Mouse (Mus musculus) kidney, embryonic 14.5 days (tissue): Measurements from ENCODE around the gene Mpp3. TPM values are rescaled to one million over a fixed set of nuclear protein-coding genes. Genes with fewer than 3 reads are reported as not detected.

ENCODE experiments used
- ATAC-seq: fragments of 200-750 bp; cut with Nextera tagmentation; 2 replicates; pipeline ENCODE4 v1.8.0; 2017; ENCODE audit warnings: moderate number of reproducible peaks, mild to moderate bottlenecking, moderate TSS enrichment, moderate library complexity; ENCODE audit not compliant: low FRiP score, low TSS enrichment
- H3K27ac ChIP-seq: fragments of 300-500 bp; sonication (generic); 2 replicates; pipeline ENCODE4 v1.5.1; 2014; ENCODE audit warnings: low read depth, mild to moderate bottlenecking, low read length, moderate library complexity, mixed read lengths
- H3K27me3 ChIP-seq: fragments of 300-500 bp; sonication (generic); 2 replicates; pipeline ENCODE4 v1.6.1; 2014; ENCODE audit warnings: mild to moderate bottlenecking, low read length; ENCODE audit not compliant: control insufficient read depth, insufficient read depth
- H3K36me3 ChIP-seq: fragments of 300-500 bp; sonication (generic); 2 replicates; pipeline ENCODE4 v1.6.1; 2014; ENCODE audit warnings: low read length, mixed read lengths; ENCODE audit not compliant: control insufficient read depth, insufficient read depth
- H3K4me1 ChIP-seq: fragments of 300-500 bp; sonication (generic); 2 replicates; pipeline ENCODE4 v1.6.1; 2014; ENCODE audit warnings: low read length, mixed read lengths; ENCODE audit not compliant: control insufficient read depth, insufficient read depth
- H3K4me2 ChIP-seq: fragments of 300-500 bp; sonication (generic); replicated peaks from 2 replicates; pipeline ENCODE4 v1.6.1; 2014; ENCODE audit warnings: low read depth, mild to moderate bottlenecking, low read length
- H3K4me3 ChIP-seq: fragments of 300-500 bp; sonication (generic); 2 replicates; pipeline ENCODE4 v1.5.1; 2014; ENCODE audit warnings: mild to moderate bottlenecking, low read length
- H3K9ac ChIP-seq: fragments of 300-500 bp; sonication (generic); 2 replicates; pipeline ENCODE4 v1.6.1; 2014; ENCODE audit warnings: low read depth, mild to moderate bottlenecking, low read length, moderate library complexity
- H3K9me3 ChIP-seq: fragments of 300-500 bp; sonication (generic); 2 replicates; pipeline ENCODE4 v1.6.1; 2016; ENCODE audit warnings: low read length; ENCODE audit not compliant: control insufficient read depth
- WGBS: fragments of 180-500 bp; shearing (Covaris S2); extraction: QIAGEN DNeasy Blood & Tissue Kit; methylation state at CpG from one replicate; pipeline ENCODE4 v1.1.7; 2014; 5-methylcytosine and 5-hydroxymethylcytosine counted together
- polyA plus RNA-seq: library from polyadenylated mRNA; unstranded; fragments of >200 nt; fragmentation: Nextera tagmentation; extraction: Ambion mirVana; gene quantifications from 2 replicates; pipeline ENCODE4 v1.2.1, GENCODE M21; 2014

Gene Mpp3
- polyA plus RNA-seq, 1 experiment from 2014 or later, result 8.4 TPM

DNA sequence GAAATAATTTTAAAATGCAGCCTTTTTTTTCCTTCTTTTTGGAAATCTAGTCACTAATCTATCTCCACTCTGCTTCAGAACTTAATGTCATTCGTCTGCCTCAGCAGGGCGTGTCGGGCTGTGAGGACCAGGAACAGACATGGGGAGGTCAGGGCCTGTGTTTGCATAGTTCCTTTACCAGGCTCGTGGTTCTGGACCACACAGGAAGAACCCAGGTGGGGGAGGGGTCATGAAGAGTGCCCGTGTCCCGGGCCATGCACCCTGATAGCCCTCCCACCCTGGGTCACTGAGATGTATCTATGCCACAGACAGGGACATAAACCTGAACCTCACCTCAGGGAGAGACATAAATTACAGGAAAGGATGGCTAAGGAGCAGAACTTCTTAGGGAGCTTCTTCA, 54.1 kb downstream of the Mpp3 start:
- no peak overlapping the region for H3K9ac ChIP-seq
- H3K4me3 ChIP-seq, result no peak overlapping the region

DNA sequence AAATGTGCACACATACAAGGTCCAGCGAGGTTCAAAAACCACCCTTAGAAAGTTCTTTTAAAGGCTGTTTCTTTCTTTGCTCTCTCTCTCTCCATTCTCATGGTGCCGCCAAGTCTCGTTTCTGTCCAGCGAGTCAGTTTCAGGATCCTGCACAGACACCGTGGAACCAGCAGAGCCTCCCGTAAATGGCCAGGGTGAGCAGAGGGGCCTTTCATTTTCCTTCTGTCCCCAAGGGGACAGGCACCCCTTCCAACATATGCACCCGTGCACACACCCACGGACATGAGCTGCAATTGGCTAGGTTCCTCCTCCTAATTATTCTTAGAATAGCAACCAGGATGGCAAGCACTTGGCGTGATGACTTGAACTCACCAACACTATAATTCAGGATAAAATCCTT, 54.8 kb downstream of the Mpp3 start:
- Histone ChIP-seq H3K4me3 (no peak overlapping the region), H3K9ac (no peak overlapping the region), H3K9me3 (peaks cover 2% of the 10 kb centered on the region; the same call in 1 of the 2 replicates), H3K4me2 (no peak overlapping the region), H3K4me1 (peaks cover 14% of the 10 kb centered on the region), H3K27me3 (no peaks in the 10 kb centered on the region), H3K27ac (no peak overlapping the region), H3K36me3 (no peaks in the 10 kb centered on the region; the same call in 1 of the 2 replicates)
- WGBS, result 73% methylated on average over 9 of the region's 9 CpGs
- no peak for ATAC-seq

More for the DNA sequence above, 54.1 kb downstream of the Mpp3 start:
- no peak overlapping the region for H3K4me2 ChIP-seq
- no peak overlapping the region for H3K27ac ChIP-seq
- peaks cover 2% of the 10 kb centered on the region; the same call in 1 of the 2 replicates for H3K9me3 ChIP-seq
- no peaks in the 10 kb centered on the region; the same call in 1 of the 2 replicates for H3K36me3 ChIP-seq
- ATAC-seq, result no peak
- H3K4me1 ChIP-seq, result 0 out of 2 replicates have a peak, but pooled peaks cover 13% of the 10 kb centered on the region
- 32% methylated on average over 6 of the region's 6 CpGs for WGBS
- no peaks in the 10 kb centered on the region for H3K27me3 ChIP-seq

DNA sequence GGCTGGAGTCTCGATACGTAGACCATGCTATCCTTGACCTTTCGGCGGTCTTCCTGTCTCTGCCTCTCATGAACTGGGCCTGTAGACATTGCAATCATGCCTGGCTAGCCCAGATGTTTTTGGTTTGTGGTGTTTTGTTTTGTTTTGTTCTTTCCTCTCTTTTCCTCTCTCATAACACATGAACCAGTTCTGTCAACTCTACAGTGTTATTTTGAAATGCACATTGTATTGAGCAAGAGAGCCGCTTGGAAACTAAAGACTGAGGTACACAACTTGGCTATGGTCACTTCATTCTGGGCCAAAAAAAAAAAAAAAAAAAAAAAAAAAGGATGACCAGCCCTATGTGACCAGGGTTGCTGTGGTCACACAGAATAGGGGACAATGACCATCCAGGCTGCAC, 55.6 kb downstream of the Mpp3 start:
- ATAC-seq, result no peak
- no peaks in the 10 kb centered on the region; the same call in 1 of the 2 replicates for H3K36me3 ChIP-seq
- no peak overlapping the region for H3K27ac ChIP-seq
- peaks cover 12% of the 10 kb centered on the region for H3K4me1 ChIP-seq
- H3K9me3 ChIP-seq, result peaks cover 2% of the 10 kb centered on the region; the same call in 1 of the 2 replicates
- no peaks in the 10 kb centered on the region for H3K27me3 ChIP-seq
- H3K4me2 ChIP-seq, result no peak overlapping the region
- H3K9ac ChIP-seq, result no peak overlapping the region
- H3K4me3 ChIP-seq, result no peak overlapping the region
- WGBS, result 91% methylated on average over 5 of the region's 5 CpGs

DNA sequence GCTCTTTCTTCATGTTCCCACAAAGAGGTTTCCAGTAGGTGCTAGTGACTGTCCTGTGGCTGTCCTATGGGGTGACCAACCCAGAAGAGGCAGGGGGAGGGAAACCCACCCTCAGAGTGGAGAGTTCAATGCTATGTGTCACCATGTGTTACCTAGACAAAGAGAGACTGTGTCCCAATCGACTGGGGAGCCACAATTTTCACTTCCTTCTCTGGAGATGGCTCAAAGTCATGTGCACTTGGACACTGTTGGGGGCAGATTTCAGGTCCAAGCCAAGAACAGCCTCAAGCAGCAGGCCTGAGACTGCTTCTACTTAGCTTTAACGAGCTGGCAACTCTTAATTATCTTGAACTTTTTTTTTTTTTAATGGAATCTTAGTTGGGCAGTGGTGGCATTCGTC, 56.2 kb downstream of the Mpp3 start:
- Histone ChIP-seq H3K9me3 (peaks cover 2% of the 10 kb centered on the region; the same call in 1 of the 2 replicates), H3K4me2 (no peak overlapping the region)

DNA sequence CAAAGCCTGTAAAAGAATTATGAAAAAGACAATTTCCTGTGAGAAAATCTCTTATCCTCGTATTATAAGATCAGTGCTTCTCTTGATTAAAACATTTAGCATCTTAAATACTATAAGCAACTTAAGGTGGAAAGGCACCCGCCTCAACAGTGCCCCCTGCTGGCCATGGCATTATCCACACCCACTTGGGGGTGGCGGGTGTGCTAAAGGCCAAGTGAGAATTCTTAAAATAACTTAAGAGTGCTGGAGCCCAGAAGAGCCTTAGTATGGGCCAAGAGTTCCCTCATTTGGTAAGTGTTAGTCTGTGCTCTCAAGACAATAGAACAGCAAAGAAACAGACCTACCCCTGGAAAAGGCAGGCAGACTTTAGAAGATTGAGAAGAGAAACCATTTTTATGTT, 56.9 kb downstream of the Mpp3 start:
- peaks cover 4% of the 10 kb centered on the region; the same call in 1 of the 2 replicates for H3K27me3 ChIP-seq
- H3K36me3 ChIP-seq, result no peaks in the 10 kb centered on the region; the same call in 1 of the 2 replicates
- H3K4me1 ChIP-seq, result peaks cover 23% of the 10 kb centered on the region
- H3K4me3 ChIP-seq, result no peak overlapping the region
- H3K9ac ChIP-seq, result no peak overlapping the region
- no peak for ATAC-seq
- H3K27ac ChIP-seq, result no peak overlapping the region
- no peaks in the 10 kb centered on the region for H3K9me3 ChIP-seq
- 57% methylated on average over 3 of the region's 3 CpGs for WGBS
- no peak overlapping the region for H3K4me2 ChIP-seq

More for the DNA sequence above, 56.2 kb downstream of the Mpp3 start:
- no peak overlapping the region for H3K27ac ChIP-seq
- H3K9ac ChIP-seq, result no peak overlapping the region
- no peak overlapping the region for H3K4me3 ChIP-seq
- no peaks in the 10 kb centered on the region for H3K27me3 ChIP-seq
- no peak for ATAC-seq
- H3K4me1 ChIP-seq, result peaks cover 16% of the 10 kb centered on the region
- 75% methylated on average over 3 of the region's 3 CpGs for WGBS
- no peaks in the 10 kb centered on the region; the same call in 1 of the 2 replicates for H3K36me3 ChIP-seq

DNA sequence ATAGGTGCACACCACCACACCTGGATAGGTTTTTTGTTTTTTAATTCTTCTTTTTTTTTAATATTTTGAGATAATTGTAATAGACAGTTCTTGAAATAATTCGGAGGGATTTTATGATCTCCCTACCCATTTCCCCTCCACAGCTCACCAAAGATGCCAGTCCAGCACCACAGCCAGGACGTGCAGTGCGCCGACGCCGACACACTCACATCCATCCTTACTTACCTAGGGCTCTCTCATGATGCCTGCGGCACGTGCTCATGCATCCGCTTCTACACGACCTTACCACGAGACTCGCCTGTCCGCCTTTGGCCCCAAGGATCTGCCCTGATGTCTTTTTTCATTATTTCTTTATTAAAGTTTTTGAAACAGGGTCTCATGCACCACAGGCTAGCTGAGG, 58.4 kb downstream of the Mpp3 start:
- H3K4me1 ChIP-seq, result peaks cover 38% of the 10 kb centered on the region
- H3K36me3 ChIP-seq, result no peaks in the 10 kb centered on the region; the same call in 1 of the 2 replicates
- H3K9ac ChIP-seq, result no peak overlapping the region
- no peak for ATAC-seq
- no peak overlapping the region for H3K4me3 ChIP-seq
- 83% methylated on average over 13 of the region's 13 CpGs for WGBS
- no peaks in the 10 kb centered on the region for H3K9me3 ChIP-seq
- H3K4me2 ChIP-seq, result no peak overlapping the region
- no peak overlapping the region for H3K27ac ChIP-seq
- H3K27me3 ChIP-seq, result peaks cover 12% of the 10 kb centered on the region; the same call in 1 of the 2 replicates

DNA sequence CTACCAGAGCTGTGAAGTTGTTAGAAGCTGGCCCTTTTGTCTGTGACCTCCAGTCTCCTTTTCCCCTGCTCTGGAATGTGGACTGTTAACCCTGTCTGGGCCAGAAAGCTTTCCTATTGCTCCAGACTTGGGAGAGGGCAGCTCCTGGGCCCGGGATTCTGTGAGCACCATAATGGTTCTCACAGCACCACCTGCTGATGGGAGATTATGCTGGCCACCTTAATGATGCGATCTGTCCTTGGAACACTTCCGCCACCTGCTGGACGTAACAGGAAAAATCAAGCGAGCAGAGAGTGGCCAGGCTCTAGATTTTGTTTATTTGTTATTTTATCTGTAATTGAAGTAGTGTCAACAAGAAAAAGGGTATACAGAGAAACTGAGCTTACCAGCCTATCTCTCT, 59.5 kb downstream of the Mpp3 start:
- H3K4me1 ChIP-seq, result peaks cover 42% of the 10 kb centered on the region

DNA sequence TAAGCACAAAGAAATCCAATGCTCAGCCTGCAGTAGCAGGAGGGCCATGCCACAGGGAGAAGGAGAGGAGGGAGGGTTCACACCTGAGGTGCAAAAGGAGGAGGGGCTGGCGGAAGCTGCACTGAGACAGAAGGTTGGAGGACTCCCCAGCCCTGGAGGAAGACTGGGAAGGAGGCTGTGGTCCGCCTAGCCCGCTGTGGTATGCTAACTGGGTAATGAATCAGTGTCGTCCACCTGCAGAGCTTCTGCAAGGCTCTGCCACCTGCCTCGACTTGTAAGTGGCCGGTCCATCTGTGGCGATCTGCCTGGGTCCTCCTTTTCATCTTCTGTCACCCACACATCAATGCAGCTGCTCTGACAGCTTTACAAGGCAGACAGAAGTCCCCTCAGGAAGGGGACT, 60.0 kb downstream of the Mpp3 start:
- no peak overlapping the region for H3K4me3 ChIP-seq
- ATAC-seq, result 0 out of 2 replicates have a peak, but pooled peaks have one; percentile 4
- WGBS, result 7% methylated on average over 7 of the region's 7 CpGs

More for the DNA sequence above, 59.5 kb downstream of the Mpp3 start:
- WGBS, result 0% methylated on average over 5 of the region's 5 CpGs
- H3K27ac ChIP-seq, result no peak overlapping the region
- 0 out of 2 replicates have a peak overlapping the region, but pooled peaks have one; percentile 1 for H3K4me2 ChIP-seq
- H3K27me3 ChIP-seq, result peaks cover 21% of the 10 kb centered on the region
- H3K9me3 ChIP-seq, result no peaks in the 10 kb centered on the region
- peak; percentile 48 for ATAC-seq
- H3K9ac ChIP-seq, result no peak overlapping the region
- no peaks in the 10 kb centered on the region; the same call in 1 of the 2 replicates for H3K36me3 ChIP-seq
- no peak overlapping the region for H3K4me3 ChIP-seq

DNA sequence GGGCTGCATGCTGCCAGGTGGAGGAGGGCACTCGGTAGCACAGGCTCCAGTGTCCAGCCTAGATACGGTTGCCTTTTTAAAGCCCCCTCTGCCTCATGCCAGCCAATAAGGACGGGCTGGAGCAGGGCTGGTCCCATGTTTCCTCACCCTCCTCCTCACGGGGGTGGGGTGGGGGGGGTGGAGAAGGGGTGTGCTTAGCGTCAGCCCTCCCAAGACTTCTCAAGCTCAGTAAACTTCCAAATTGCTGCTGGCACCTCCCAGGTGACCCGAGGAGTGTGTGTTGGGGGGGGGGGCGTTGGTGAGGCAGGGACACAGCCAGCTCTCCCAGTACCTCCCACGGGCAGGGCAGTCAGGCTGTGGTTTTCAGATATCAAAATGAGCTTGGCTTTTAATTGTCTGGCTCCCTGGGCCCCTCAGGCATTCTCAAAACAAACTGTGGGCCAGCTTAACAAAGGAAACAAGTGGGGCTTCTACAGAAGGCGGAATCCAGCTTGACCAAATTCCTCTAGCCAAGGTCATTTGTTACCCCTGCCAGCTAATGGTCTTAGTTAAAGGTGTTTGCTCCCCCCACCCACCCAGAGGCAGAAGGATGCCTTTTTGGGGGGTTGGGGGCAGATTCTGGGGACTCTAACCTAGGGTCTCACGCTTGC, 61.2 kb downstream of the Mpp3 start, which contains the start of gene Sost:
Gene Sost (minus strand): TSS at position 51 of the 650 bp plus-strand sequence.
- H3K9ac ChIP-seq, result no peak within 1 kb of the TSS
- 19% methylated on average over 9 of the region's 10 CpGs for WGBS
- no peak for ATAC-seq
- no peak within 1 kb of the TSS for H3K4me3 ChIP-seq
- no peak within 1 kb of the TSS for H3K27ac ChIP-seq
- H3K27me3 ChIP-seq, result peaks cover 28% of the 10 kb centered on the region
- H3K4me1 ChIP-seq, result peaks cover 57% of the 10 kb centered on the region
- H3K9me3 ChIP-seq, result no peaks in the 10 kb centered on the region
- peak within 1 kb of the TSS; percentile 15 for H3K4me2 ChIP-seq
- no peaks in the 10 kb centered on the region for H3K36me3 ChIP-seq

More for the DNA sequence above, 60.0 kb downstream of the Mpp3 start:
- Histone ChIP-seq H3K27ac (peak overlapping the region; percentile 2; the same call in 1 of the 2 replicates), H3K9me3 (no peaks in the 10 kb centered on the region), H3K4me1 (peaks cover 46% of the 10 kb centered on the region), H3K27me3 (peaks cover 22% of the 10 kb centered on the region), H3K9ac (no peak overlapping the region), H3K36me3 (no peaks in the 10 kb centered on the region; the same call in 1 of the 2 replicates), H3K4me2 (0 out of 2 replicates have a peak overlapping the region, but pooled peaks have one; percentile 1)
